Mouse (Mus musculus) liver, embryonic 14.5 days (tissue): ENCODE measurements around the gene Dpp8. TPM values are rescaled to one million over a fixed set of nuclear protein-coding genes. Genes with fewer than 3 reads are reported as not detected.

Experiments used
- ATAC-seq: fragments of 200-750 bp; cut with Nextera tagmentation; 2 replicates; pipeline ENCODE4 v1.8.0; 2017; ENCODE audit warnings: moderate number of reproducible peaks, mild to moderate bottlenecking, moderate library complexity; ENCODE audit not compliant: insufficient read depth
- DNase-seq, 3 experiments: peaks; one replicate each; pipeline ENCODE4 v3.0.0-alpha.2; 2012 to 2013; ENCODE audit warnings: low read depth in 3 of 3, low spot score in 3 of 3
- H3K27ac ChIP-seq: fragments of 300-500 bp; sonication (generic); 2 replicates; pipeline ENCODE4 v1.5.1; 2014; ENCODE audit warnings: moderate library complexity, mild to moderate bottlenecking, control low read depth, inconsistent platforms
- H3K27me3 ChIP-seq: fragments of 300-500 bp; sonication (generic); 2 replicates; pipeline ENCODE4 v1.6.1; 2014; ENCODE audit warnings: mild to moderate bottlenecking, low read length, moderate library complexity; ENCODE audit not compliant: control insufficient read depth, insufficient read depth
- H3K36me3 ChIP-seq: fragments of 300-500 bp; sonication (generic); replicated peaks from 2 replicates; pipeline ENCODE4 v1.6.1; 2014; ENCODE audit warnings: low read depth; ENCODE audit not compliant: control insufficient read depth, insufficient read depth
- H3K4me1 ChIP-seq, 2 experiments: fragments of 200-500 bp in 1 of 2; fragments of 300-500 bp in 1 of 2; sonication (generic) in 1 of 2; replicated peaks; 2 replicates each; pipeline ENCODE4 v1.6.1; 2012 to 2014; ENCODE audit warnings: antibody characterized with exemption in 1 of 2, inconsistent platforms in 1 of 2, low read length in 1 of 2; ENCODE audit not compliant: control insufficient read depth in 2 of 2, insufficient read depth in 2 of 2
- H3K4me2 ChIP-seq: fragments of 300-500 bp; sonication (generic); 2 replicates; pipeline ENCODE4 v1.6.1; 2014; ENCODE audit warnings: low read depth, mild to moderate bottlenecking, control low read depth, moderate library complexity
- H3K4me3 ChIP-seq, 2 experiments: fragments of 200-500 bp in 1 of 2; fragments of 300-500 bp in 1 of 2; sonication (generic) in 1 of 2; 2 replicates each; pipeline ENCODE4 v1.5.1; 2012 to 2014; ENCODE audit warnings: low read depth in 2 of 2, low read length in 2 of 2, mild to moderate bottlenecking in 2 of 2, control low read depth in 1 of 2, inconsistent platforms in 1 of 2, moderate library complexity in 1 of 2; ENCODE audit not compliant: insufficient read depth in 1 of 2
- H3K9ac ChIP-seq: fragments of 300-500 bp; sonication (generic); replicated peaks from 2 replicates; pipeline ENCODE4 v1.6.1; 2014; ENCODE audit warnings: mild to moderate bottlenecking, control low read depth, moderate library complexity
- H3K9me3 ChIP-seq: fragments of 300-500 bp; sonication (generic); 2 replicates; pipeline ENCODE4 v1.6.1; 2016; ENCODE audit warnings: low read length, mixed read lengths; ENCODE audit not compliant: control insufficient read depth
- CTCF ChIP-seq: IDR thresholded peaks from 2 replicates; pipeline ENCODE4 v1.5.1; 2016; ENCODE audit warnings: antibody characterized with exemption, low read depth, control low read depth
- EP300 ChIP-seq: IDR thresholded peaks from 2 replicates; pipeline ENCODE4 v1.6.1; 2016; ENCODE audit warnings: antibody characterized with exemption, low read depth
- WGBS: fragments of 180-500 bp; shearing (Covaris S2); extraction: QIAGEN DNeasy Blood & Tissue Kit; methylation state at CpG from one replicate; pipeline ENCODE4 v1.1.7; 2014; ENCODE audit not compliant: insufficient replicate concordance; 5-methylcytosine and 5-hydroxymethylcytosine counted together
- polyA plus RNA-seq, 2 experiments: library from polyadenylated mRNA; depleted of rRNA in 1 of 2; stranded (reverse) in 1 of 2; unstranded in 1 of 2; fragments of >200 nt; fragmentation: Nextera tagmentation in 1 of 2; extraction: Ambion mirVana in 1 of 2; gene quantifications; 2 replicates each; pipeline versions ENCODE4 v1.2.1 to v1.2.3; 2012 to 2014

Gene Dpp8
- polyA plus RNA-seq (2012; rRNA removed) (16.8 and 18.5 TPM in 2 replicates), polyA plus RNA-seq (2014; fragmentation: Nextera tagmentation; extraction: Ambion mirVana) (11.7 and 13.6 TPM in 2 replicates)

GRCm38 (mm10) chr9:65032269-65033108 is at the start of gene Dpp8:
Dpp8 (plus strand) TSS chr9:65032414.
- peaks cover 11 to 12% of the 10 kb centered on the region in 2 experiments for H3K4me1 ChIP-seq
- no peaks in the 10 kb centered on the region for H3K27me3 ChIP-seq
- whole genome bisulfite sequencing, result 0% methylated on average over 85 of the region's 85 CpGs
- TF ChIP-seq EP300 (no peak), CTCF (peak; percentile 99)
- ATAC-seq, result peak; percentile 94
- peak within 1 kb of the TSS; percentile 84 for H3K27ac ChIP-seq
- H3K9me3 ChIP-seq, result no peaks in the 10 kb centered on the region
- peak; percentile 89 to 93 (median 90) for DNase-seq
- H3K4me2 ChIP-seq, result peak within 1 kb of the TSS; percentile 73
- peak within 1 kb of the TSS; percentile 93 to 100 for H3K4me3 ChIP-seq
- peak within 1 kb of the TSS; percentile 100 for H3K9ac ChIP-seq
- peaks cover 12% of the 10 kb centered on the region for H3K36me3 ChIP-seq

GRCm38 (mm10) chr9:64985037-64985794 is 47.0 kb upstream of the Dpp8 start:
- no peak overlapping the region for H3K4me3 ChIP-seq
- peak overlapping the region; percentile 45 for H3K4me2 ChIP-seq
- ATAC-seq (peak; percentile 95), DNase-seq (peak; percentile 57 to 69 (median 58))
- no peaks in the 10 kb centered on the region for H3K9me3 ChIP-seq
- no peaks in the 10 kb centered on the region for H3K27me3 ChIP-seq
- peak overlapping the region; percentile 59 for H3K27ac ChIP-seq
- TF ChIP-seq CTCF (no peak), EP300 (peak; percentile 91)
- H3K36me3 ChIP-seq, result peaks cover 67% of the 10 kb centered on the region
- WGBS, result 19% methylated on average over 8 of the region's 8 CpGs
- H3K9ac ChIP-seq, result 0 out of 2 replicates have a peak overlapping the region, but pooled peaks have one; percentile 3
- H3K4me1 ChIP-seq, result peaks cover 11 to 13% of the 10 kb centered on the region in 2 experiments

GRCm38 (mm10) chr9:64985807-64986206 is 46.4 kb upstream of the Dpp8 start:
- Histone ChIP-seq H3K36me3 (peaks cover 70% of the 10 kb centered on the region), H3K4me2 (peak overlapping the region; percentile 45), H3K27me3 (no peaks in the 10 kb centered on the region), H3K4me3 (no peak overlapping the region), H3K27ac (peak overlapping the region; percentile 59), H3K4me1 (peaks cover 11 to 13% of the 10 kb centered on the region in 2 experiments), H3K9me3 (no peaks in the 10 kb centered on the region), H3K9ac (0 out of 2 replicates have a peak overlapping the region, but pooled peaks have one; percentile 3)
- ATAC-seq (no peak), DNase-seq (no peak)
- no peak for TF ChIP-seq EP300
- no peak for TF ChIP-seq CTCF
- WGBS, result 84% methylated on average over 9 of the region's 9 CpGs

GRCm38 (mm10) chr9:64987651-64988050 is 44.6 kb upstream of the Dpp8 start:
- Histone ChIP-seq H3K9ac (no peak overlapping the region), H3K4me3 (no peak overlapping the region), H3K27ac (no peak overlapping the region), H3K4me1 (peaks cover 11 to 13% of the 10 kb centered on the region in 2 experiments), H3K9me3 (no peaks in the 10 kb centered on the region), H3K27me3 (no peaks in the 10 kb centered on the region), H3K4me2 (no peak overlapping the region), H3K36me3 (peaks cover 64% of the 10 kb centered on the region)
- DNase-seq (no peak), ATAC-seq (no peak)
- TF ChIP-seq CTCF (no peak), EP300 (no peak)
- 78% methylated on average over 2 of the region's 2 CpGs for WGBS
